Mouse (Mus musculus) ovary, postnatal 10 days (tissue): Measurements from ENCODE around the gene Hoxd9.

Source experiments
- DNase-seq: peaks from one replicate; pipeline ENCODE4 v3.0.0; 2022; ENCODE audit warnings: low spot score

Hoxd9 gene

DNA sequence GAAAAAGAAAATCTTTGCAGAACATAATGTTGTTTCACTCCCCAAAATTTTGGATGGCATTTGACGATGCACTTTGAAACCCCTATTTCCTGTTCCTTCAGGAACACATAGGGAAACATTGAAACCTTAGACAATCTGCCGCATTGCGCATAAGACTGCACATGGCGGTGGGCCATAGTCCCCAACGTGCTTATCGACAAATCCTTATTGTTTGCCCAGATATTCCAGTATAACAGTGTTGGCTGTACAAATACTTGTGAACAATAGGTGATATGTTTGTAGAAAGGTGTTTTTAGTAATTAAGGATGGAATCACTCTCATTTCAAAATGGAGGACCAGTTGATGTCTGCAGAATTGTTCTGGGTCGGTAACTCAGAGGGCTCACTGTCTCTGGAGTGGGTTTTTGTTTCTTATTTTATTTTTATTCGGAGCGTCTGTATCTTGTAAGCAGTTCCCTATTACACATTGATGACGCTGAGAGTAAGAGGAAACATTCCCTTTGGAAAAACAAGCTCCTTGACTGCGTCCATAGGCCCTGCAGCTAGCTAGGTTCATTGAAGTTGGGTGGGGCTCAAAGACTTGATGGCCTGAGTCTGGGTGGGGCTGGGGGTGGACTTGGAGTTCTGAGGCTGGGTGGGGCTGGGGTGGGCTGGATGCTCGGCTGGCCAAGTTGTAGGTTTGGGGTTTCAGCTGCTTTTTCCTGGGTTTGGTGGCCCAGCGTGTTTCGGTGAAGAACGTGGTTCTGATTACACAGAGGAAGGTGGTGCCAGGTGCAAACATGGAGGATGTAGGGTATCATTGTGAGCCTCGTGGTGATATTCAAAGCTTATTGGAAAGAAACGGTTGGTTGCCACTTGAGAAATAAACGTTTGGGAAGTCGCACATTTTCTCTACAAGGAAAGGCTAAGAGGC lies 16.0 kb downstream of the Hoxd9 start:
- DNase-seq: no peak

DNA sequence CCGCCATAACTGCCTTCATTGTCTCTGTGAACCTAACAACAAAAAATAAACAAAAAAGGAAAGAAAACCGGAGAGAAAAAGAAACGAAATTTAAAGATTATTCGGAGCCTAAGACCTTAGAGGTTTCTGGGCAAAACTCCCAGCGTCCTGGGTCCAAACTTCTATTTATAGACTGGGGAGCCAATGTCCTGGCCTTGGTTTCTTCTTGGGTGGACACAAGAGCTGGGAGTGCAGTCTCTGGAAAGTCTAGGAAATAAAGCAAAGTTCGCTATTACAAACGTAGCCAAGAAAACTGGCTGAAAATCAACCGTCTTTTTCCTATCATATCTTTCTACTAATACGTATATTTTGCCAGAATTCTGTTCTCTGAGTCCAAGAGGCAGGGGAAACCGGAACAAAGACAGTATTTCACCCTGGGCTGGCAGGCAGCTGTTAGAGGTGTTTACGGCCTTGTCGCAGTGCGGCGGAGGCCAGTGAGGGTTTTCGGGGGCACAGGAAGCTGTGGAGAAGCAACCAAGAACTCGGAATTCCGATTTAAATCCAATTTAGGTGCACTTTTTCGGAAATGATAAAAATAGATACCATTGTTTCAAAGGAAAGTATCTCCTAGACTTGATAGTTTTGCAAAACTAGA lies 16.7 kb downstream of the Hoxd9 start:
- DNase-seq: no peak

DNA sequence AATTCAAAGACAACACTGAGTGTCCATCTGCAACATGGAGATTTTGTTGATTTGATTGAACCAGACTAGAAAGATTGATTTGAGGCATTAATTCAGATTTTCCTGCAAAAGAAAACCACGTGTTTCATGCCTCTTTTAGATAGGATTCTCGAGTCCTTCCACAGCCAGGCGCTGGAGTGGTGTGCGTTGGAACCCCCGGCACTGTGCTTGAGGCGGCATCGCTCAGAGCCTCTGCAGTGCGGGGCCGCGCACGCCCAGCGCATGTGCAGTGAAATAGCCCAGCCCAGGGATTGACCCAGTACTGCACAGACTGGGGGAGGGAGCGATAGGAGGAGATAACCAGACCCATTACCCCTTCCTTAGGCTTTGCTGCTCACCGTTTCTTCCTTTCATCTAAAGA lies 17.4 kb downstream of the Hoxd9 start:
- no peak for DNase-seq

- DNase-seq: no peak
Observed at GRCm38 (mm10) chr2:74715504-74716241, 18.1 kb downstream of the Hoxd9 start.

DNA sequence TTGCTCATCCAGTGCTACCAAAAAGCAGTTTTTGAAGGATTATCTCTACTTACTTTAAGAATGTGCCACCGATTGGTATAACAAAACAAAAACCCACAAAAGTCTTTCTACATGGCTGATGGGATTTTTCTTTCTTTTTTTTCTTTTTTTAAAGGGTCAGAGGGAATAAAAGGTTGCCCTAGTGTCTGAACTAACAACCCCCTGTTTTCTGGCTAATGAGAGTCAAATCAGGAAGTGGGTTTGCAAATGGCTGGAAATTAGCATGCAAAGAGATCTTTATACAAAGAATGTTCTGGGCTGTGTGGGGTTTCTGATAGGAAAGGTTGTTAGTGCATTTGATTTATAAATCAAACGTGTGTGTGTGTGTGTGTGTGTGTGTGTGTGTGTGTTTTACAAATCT lies 22.9 kb downstream of the Hoxd9 start:
- DNase-seq: no peak

DNA sequence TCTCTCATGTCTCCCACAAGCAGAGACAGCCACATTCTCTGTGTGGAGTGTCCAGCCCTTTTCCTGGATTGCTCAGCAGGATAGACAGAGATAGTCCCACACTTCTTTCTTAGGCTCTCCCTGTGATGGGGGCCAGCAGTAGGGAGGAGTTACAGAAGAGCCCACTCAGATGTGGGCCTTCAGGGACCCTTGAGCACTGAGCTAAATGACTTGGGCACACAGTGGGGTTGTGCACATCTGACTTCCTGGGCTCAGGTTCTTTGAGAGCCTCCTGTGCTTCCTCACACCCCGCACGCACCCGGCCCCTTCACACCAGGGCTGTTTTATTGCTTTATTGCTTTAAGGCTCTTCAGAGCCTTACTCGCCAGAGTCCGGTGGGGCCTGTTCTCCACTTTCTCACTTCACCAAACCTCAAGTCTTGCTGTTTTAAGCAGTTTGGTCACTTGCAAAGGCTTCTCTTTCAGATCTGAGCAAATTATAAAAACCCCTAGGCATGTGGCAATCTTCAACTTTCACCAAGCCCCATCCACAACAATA lies 23.5 kb downstream of the Hoxd9 start:
- no peak for DNase-seq

GRCm38 (mm10) chr2:74721882-74722281 lies 24.4 kb downstream of the Hoxd9 start:
- DNase-seq: no peak

DNA sequence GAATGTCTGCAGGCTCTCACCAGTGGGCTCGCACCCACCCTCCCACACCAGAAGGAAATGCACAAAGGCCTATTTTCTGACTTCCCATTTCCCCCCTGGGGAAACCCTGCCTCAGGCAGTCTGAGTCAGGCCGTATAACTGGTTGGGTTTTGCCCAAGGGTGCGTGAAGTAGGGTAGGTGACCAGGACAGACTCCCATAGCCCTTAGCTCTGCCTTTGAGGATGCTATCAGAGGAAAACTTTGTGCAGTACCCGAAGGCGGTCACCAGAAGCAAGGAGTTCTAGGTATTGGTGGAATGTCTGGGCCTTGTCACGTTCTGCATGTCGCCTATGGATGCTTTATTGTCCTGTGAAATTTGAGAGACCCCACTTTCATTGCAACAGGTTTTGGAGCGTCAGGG lies 25.4 kb downstream of the Hoxd9 start:
- no peak for DNase-seq

DNA sequence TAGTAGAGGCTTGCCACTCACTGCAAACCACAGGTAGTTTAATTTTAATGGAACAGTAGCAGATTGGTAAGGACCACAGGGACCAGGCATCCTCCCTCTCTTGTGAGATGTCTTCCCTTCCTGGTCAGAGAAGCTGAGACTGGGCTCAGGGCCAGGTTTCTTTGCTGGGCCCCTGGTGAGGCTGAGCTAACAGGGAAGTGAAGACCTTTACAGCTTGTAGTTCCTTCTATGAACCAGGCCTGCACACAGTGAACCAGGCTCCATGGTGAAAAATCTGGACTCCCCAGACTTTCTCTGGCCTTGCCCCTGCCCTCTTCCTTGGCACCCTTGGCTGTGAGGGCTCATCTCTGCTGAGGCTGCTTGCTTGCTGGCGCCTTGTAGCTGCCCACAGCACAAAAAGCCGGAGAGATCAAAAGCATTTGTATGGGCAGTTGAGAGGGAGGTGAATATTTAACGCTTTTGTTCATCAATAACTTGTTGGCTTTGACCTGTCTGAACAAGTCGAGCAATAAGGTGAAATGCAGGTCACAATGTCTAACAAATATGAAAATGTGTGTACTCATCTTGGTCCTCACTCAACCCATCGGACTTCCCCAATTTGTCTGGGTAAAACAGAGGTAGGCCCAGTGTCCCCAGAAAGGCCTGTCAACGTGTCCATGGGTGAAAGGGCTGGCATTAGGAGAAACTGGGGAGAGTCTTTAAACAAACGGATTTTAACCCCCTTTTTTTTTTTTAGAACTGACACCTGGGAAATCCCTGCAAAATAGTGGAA lies 26.9 kb downstream of the Hoxd9 start:
- DNase-seq: no peak

DNA sequence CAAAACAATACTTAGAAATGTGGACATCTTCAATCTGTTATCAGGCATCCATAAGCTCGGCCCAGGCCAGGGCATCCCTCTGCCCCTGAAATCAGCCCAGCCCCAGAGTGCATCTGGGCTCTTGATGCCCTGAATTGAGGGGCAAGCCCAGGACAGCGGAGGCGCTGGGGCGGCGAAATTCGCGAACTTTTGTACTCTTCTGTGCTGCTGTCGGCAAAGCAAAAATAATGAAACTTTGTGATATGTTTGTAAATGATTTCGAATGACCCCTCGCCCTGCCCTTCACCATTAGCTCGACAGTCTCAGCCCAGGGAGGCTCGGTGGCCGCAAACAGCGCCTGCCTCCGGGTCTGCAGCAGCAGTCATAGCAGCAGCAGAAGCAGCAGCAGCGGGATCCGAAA lies 27.6 kb downstream of the Hoxd9 start:
- no peak for DNase-seq

DNA sequence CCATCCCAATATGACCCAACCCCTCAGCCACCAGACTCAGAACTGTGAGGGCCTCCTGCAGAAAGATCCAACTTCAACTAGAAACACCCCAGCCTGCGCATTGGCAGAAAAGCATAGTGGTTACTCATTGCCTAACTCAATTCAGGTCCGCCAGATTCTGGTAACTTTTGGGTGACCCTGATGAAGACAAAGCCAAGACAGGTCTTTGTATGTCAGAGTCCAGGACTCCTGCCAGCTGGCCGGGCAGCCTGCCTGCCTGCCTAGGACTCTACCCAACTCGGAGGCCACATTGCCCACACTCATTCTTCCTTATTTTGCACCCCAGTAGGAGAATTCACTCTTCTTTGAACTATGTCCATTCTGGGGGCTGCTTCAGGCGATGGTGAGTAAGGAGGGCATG lies 29.0 kb downstream of the Hoxd9 start, which contains the start of gene Gm28230:
Gene Gm28230, plus strand, starts transcription at position 178 of the 400 bp plus-strand sequence.
- no peak for DNase-seq

GRCm38 (mm10) chr2:74726973-74727639 lies 29.6 kb downstream of the Hoxd9 start:
- no peak for DNase-seq

GRCm38 (mm10) chr2:74727640-74728302 lies 30.2 kb downstream of the Hoxd9 start:
- no peak for DNase-seq

DNA sequence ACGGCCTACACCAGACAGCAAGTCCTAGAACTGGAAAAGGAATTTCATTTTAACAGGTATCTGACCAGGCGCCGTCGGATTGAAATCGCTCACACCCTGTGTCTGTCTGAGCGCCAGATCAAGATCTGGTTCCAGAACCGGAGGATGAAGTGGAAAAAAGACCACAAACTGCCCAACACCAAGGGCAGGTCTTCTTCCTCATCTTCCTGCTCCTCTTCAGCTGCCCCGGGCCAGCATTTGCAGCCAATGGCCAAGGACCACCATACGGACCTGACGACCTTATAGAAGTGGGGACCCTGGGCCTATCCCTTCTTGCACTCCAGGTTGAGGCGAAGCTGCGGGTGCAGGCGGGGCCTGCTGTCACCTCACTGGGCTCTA lies 30.8 kb downstream of the Hoxd9 start:
- DNase-seq: no peak

GRCm38 (mm10) chr2:74730331-74730730 lies 32.8 kb downstream of the Hoxd9 start:
- DNase-seq: no peak

DNA sequence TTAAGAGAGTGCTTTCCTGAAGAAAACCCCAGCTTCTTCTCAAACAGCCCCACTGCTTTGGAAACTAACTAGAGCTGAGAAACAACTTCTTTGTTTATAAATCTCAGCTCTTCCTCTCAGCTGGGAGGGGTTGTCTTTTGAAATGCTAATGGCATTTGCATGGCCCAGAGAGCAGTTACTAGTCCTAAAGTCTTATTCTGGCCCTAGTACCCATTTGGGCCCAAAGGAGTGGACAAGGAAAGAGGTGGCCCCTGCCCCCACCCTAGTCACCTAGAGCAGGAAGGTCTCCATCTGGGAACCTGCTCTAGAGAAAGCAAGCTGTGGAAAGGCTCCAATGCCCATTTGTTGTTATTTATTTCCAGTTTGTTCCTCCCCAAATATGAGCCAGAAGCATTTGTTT lies 33.5 kb downstream of the Hoxd9 start:
- DNase-seq: no peak

DNA sequence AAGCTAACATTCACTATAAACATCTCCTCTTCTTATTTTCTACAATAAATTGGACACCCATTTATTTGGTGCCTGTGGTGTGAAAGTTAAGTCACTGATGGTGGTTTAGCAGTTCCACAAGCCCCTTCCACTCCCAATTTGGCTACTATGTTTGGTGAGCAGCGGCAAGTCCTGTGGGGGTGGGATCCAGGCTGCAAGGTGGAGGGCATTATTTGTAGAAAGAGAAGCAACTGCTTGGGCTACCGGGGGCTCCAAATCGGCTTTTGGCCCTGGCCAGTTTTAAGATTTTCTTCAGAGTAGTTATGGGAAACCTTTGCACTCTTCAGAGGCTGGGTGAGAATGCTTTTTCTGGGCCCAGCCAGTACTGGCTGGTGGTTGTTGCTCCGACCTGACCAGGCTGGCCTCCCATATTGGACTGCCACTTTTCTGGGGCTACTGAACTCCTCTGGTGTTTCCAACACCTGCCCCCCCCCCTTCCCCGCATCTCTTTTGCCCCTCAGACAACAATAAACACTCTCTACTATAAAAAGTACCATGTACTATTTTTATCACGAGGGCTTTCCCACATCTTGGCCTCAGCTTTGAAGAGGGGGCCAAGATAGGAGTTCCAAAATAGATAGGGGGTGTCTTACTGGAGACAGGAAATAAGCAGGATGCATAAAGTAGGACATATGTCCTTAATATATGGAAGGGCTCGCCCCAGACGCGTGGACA lies 34.4 kb downstream of the Hoxd9 start:
- DNase-seq: no peak

- DNase-seq: no peak
Observed at GRCm38 (mm10) chr2:74732513-74733316, 35.2 kb downstream of the Hoxd9 start.

DNA sequence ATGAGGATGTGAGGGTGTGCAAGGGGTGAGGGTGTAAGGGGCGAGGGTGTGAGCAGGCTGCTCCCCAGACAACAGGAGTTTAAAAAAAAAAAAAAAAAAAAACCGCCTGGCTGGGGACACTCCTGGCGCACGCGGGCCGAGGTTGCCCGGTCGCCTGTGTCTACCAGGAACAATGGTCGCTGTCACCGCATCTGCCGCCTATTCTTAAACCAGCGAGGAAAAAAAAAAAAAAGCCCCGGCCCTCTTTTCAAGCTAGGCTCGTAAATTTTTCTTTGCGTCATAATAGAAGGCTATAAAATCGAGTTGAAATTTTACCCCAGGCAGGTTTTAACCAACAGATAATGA lies 35.8 kb downstream of the Hoxd9 start:
- no peak for DNase-seq
